Mouse (Mus musculus) heart, embryonic 13.5 days (tissue): ENCODE data around the gene Atp5j2. TPM values are rescaled to one million over a fixed set of nuclear protein-coding genes. Genes with fewer than 3 reads are reported as not detected.
A peak's percentile ranks its signal among the peaks of the same experiment; 100 is the strongest.

Experiments
- ATAC-seq: fragments of 200-750 bp; cut with Nextera tagmentation; 2 replicates; pipeline ENCODE4 v1.8.0; 2017; ENCODE audit warnings: moderate TSS enrichment; ENCODE audit not compliant: insufficient number of reproducible peaks, low FRiP score, low TSS enrichment; ENCODE audit errors: extremely low read depth
- H3K27ac ChIP-seq: fragments of 300-500 bp; sonication (generic); replicated peaks from 2 replicates; pipeline ENCODE4 v1.5.1; 2015; ENCODE audit warnings: moderate library complexity, mild to moderate bottlenecking, inconsistent platforms
- H3K27me3 ChIP-seq: fragments of 300-500 bp; sonication (generic); replicated peaks from 2 replicates; pipeline ENCODE4 v1.6.1; 2015; ENCODE audit warnings: mild to moderate bottlenecking, inconsistent platforms
- H3K36me3 ChIP-seq: fragments of 300-500 bp; sonication (generic); 2 replicates; pipeline ENCODE4 v1.6.1; 2015; ENCODE audit warnings: mild to moderate bottlenecking, inconsistent platforms
- H3K4me1 ChIP-seq: fragments of 300-500 bp; sonication (generic); 2 replicates; pipeline ENCODE4 v1.6.1; 2015; ENCODE audit warnings: inconsistent platforms
- H3K4me2 ChIP-seq: fragments of 300-500 bp; sonication (generic); 2 replicates; pipeline ENCODE4 v1.6.1; 2015; ENCODE audit warnings: inconsistent platforms, mild to moderate bottlenecking, moderate library complexity
- H3K4me3 ChIP-seq: fragments of 300-500 bp; sonication (generic); 2 replicates; pipeline ENCODE4 v1.5.1; 2015; ENCODE audit warnings: moderate library complexity, mild to moderate bottlenecking, inconsistent platforms
- H3K9ac ChIP-seq: fragments of 300-500 bp; sonication (generic); 2 replicates; pipeline ENCODE4 v1.6.1; 2015; ENCODE audit warnings: inconsistent platforms, mild to moderate bottlenecking, moderate library complexity
- H3K9me3 ChIP-seq: fragments of 300-500 bp; sonication (generic); 2 replicates; pipeline ENCODE4 v1.6.1; 2016; ENCODE audit warnings: inconsistent platforms
- WGBS: fragments of 180-500 bp; shearing (Covaris S2); methylation state at CpG from one replicate; pipeline ENCODE4 v1.1.7; 2015; ENCODE audit warnings: mixed read lengths; 5-methylcytosine and 5-hydroxymethylcytosine counted together
- polyA plus RNA-seq: library from polyadenylated mRNA; unstranded; fragments of >200 nt; fragmentation: Nextera tagmentation; extraction: Ambion mirVana; gene quantifications from 2 replicates; pipeline ENCODE4 v1.2.1, GENCODE M21; 2015

Atp5j2 gene
- polyA plus RNA-seq, 1 experiment from 2014 or later, result 1,195 TPM

DNA sequence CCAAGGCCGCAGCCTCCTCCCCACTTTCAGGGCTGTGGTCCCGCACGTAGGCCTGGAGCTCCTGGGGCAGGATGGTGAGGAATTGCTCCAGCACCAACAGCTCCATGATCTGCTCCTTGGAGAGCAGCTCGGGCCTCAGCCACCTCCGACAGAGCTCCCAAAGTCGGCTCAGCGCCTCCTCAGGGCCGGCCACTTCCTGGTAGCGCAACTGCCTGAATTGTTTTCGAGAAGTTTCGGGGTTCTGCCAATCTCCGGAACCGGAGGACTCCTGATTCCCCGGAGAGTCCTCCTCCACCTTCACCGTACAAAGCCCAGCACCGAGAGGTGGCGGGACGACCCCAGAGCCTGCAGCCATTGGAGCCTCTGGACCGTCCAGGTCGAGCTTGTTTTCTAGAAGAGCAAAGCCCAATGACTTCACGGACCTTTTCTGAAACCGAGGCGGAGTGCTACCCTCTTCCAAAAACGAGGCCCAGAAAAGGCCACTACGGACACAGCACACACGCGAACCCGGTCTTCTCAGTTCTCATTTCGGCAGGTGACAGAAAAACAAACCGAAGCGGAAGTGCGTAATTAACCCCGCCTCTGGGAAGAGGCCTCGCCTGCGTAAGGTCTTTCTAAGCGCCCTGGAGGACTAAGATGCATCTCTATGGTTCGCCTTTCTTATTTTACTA lies 9.6 kb upstream of the Atp5j2 start, which contains the start of gene Zkscan14:
Zkscan14 (minus strand) TSS at position 548 of the 671 bp plus-strand sequence.
- H3K4me3 ChIP-seq, result peak within 1 kb of the TSS; percentile 61
- H3K4me2 ChIP-seq, result peak within 1 kb of the TSS; percentile 78
- WGBS, result 1% methylated on average over 37 of the region's 37 CpGs
- H3K9ac ChIP-seq, result peak within 1 kb of the TSS; percentile 87
- H3K36me3 ChIP-seq, result peaks cover 19% of the 10 kb centered on the region
- ATAC-seq, result peak; percentile 45; the same call in 1 of the 2 replicates
- H3K27ac ChIP-seq, result peak within 1 kb of the TSS; percentile 54
- peaks cover 29% of the 10 kb centered on the region for H3K4me1 ChIP-seq
- no peaks in the 10 kb centered on the region for H3K9me3 ChIP-seq
- H3K27me3 ChIP-seq, result no peaks in the 10 kb centered on the region

DNA sequence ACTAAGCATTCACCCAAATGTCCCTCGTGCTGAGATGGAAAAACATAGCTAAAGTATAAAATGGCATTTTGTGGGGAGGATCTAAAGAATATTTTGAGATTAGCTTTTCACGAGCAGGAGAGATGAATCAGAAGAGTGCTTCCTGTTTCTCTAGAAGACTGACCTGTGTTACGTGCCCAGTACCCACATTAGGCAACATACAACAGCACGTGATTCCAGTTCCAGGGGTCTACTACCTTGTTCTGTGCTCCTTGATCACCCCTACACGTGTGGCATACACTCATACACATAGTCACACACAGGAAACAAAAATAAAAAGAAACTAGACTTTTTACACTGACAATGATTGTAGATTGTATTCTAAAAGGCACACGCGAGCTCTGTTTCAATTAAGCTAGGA lies 8.5 kb upstream of the Atp5j2 start:
- ATAC-seq, result no peak
- Histone ChIP-seq H3K4me3 (peak overlapping the region; percentile 61), H3K4me2 (peak overlapping the region; percentile 78), H3K4me1 (peaks cover 18% of the 10 kb centered on the region), H3K9ac (peak overlapping the region; percentile 87; the same call in 1 of the 2 replicates), H3K27ac (no peak overlapping the region), H3K9me3 (no peaks in the 10 kb centered on the region), H3K27me3 (no peaks in the 10 kb centered on the region), H3K36me3 (peaks cover 29% of the 10 kb centered on the region)
- 76% methylated on average over 7 of the region's 7 CpGs for WGBS

DNA sequence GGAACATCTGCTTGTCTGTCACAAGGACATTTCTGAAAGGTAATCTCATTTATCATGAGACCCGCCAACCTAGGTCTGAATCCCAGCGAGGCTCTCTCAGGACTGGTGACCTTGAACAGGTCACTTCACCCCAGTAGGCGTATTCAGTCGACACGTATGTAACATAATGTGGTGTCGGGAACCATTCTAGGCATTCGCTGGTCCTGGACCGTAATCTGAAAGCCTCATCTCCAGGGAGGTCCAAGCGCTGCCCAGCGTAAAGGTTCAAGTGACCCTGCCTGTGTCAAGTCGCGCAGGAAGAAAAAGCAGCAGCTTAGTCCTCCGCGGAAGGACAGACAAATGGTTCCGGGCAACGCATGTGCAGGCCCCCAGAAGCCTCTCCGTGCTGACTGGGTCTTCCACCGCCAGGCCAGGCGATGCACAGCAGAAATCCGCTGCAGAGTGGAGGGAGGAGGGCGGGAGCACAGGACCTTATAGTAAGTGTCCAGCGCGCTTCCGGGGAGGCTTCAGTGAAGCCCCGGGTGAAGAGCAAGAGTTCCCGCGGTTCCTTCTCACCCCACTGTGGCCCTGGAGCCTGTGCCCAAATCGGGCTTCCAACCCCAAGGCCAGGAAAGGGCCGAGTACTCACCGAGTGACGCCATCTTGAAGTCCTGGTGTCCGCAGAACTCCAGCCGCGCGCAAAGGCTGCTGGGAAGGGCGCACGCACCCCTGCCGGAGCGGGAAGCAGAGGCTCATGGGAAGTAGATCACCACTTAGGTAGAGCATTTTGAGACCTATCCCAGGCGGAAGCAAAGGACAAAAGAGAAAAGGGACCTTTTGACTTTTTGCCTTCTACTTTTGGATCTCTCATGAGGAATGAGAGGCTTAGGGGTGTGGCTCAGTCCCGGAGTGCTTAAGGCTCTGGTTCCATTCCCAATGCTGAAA lies 725 bp downstream of the Atp5j2 start:
- ATAC-seq, result peak; percentile 80; the same call in 1 of the 2 replicates
- Histone ChIP-seq H3K9ac (peak overlapping the region; percentile 89), H3K9me3 (no peaks in the 10 kb centered on the region), H3K4me1 (peaks cover 32% of the 10 kb centered on the region), H3K27me3 (no peaks in the 10 kb centered on the region), H3K27ac (peak overlapping the region; percentile 91), H3K4me2 (peak overlapping the region; percentile 86), H3K4me3 (peak overlapping the region; percentile 83), H3K36me3 (peaks cover 60% of the 10 kb centered on the region)
- WGBS, result under 1% methylated on average over 41 of the region's 41 CpGs

DNA sequence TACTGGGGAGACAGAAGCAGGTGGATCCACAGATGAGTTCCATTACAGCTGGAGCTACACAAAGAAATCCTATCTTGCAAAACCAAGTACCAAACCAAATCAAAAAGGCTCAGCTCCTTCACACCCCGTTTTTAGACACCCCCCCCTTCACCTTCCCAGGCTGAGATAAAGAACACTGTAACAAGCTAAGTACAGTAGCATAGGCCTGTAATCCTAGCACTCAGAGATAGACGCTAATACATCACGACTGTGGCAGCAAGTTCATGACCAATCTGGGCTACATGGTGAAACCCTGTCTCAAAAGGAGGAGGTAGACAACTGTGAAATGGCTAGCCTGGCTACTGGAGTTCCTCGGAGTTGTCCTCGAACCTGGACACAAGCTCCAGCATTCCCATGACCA lies 1.5 kb downstream of the Atp5j2 start:
- peak overlapping the region; percentile 89 for H3K9ac ChIP-seq
- 21% methylated on average over 5 of the region's 5 CpGs for WGBS
- peak overlapping the region; percentile 86 for H3K4me2 ChIP-seq
- H3K27ac ChIP-seq, result peak overlapping the region; percentile 91
- no peaks in the 10 kb centered on the region for H3K27me3 ChIP-seq
- H3K4me1 ChIP-seq, result peaks cover 32% of the 10 kb centered on the region
- H3K4me3 ChIP-seq, result peak overlapping the region; percentile 83
- peaks cover 60% of the 10 kb centered on the region for H3K36me3 ChIP-seq
- no peaks in the 10 kb centered on the region for H3K9me3 ChIP-seq
- ATAC-seq, result no peak

DNA sequence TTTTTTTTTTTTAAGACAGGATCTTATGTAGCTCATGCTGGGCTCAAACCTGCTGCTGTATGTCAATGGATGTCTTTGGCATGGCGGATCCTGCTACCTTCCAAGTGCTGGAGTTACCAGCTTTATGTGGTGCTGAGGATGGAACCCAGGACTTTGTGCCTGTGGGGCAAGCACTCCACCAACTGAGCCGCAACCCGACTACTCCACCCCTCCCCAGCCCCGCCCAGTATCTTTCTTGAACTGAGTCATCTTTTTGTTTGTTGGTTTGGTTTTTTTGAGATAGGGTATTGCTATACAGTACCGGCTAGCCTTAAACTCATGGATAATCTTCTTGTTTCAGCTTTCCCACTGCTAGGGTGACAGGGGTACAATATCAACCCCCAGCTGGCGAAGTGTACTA lies 2.4 kb downstream of the Atp5j2 start:
- Histone ChIP-seq H3K4me2 (peak overlapping the region; percentile 86), H3K27me3 (no peaks in the 10 kb centered on the region), H3K36me3 (peaks cover 60% of the 10 kb centered on the region), H3K9me3 (no peaks in the 10 kb centered on the region), H3K9ac (peak overlapping the region; percentile 89), H3K4me3 (peak overlapping the region; percentile 83), H3K27ac (no peak overlapping the region), H3K4me1 (peaks cover 32% of the 10 kb centered on the region)
- no peak for ATAC-seq
- 84% methylated on average over 6 of the region's 6 CpGs for WGBS

DNA sequence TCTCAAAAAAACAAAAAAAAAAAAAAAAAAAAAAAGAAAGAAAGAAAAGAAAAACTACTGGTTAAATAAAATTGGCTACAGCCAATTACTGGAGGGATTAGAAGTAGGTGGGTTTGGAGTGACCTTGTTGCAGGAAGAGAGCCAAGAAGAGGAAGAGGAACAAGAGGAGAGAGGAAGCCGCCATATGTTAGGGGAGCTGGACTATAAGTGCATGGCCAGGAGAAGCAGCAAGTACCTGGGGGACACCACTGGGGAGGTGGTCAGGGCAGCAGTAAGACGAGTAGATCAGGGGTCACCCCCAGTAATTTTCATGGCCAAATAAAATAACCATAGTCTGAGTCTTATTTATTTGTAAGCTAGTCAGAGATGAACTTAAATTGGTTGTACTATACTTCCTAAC lies 6.6 kb downstream of the Atp5j2 start:
- Histone ChIP-seq H3K27me3 (no peaks in the 10 kb centered on the region), H3K9me3 (no peaks in the 10 kb centered on the region), H3K9ac (no peak overlapping the region), H3K27ac (no peak overlapping the region), H3K36me3 (peaks cover 93% of the 10 kb centered on the region), H3K4me2 (no peak overlapping the region), H3K4me1 (peaks cover 21% of the 10 kb centered on the region), H3K4me3 (no peak overlapping the region)
- no peak for ATAC-seq
- 87% methylated on average over 2 of the region's 2 CpGs for WGBS

DNA sequence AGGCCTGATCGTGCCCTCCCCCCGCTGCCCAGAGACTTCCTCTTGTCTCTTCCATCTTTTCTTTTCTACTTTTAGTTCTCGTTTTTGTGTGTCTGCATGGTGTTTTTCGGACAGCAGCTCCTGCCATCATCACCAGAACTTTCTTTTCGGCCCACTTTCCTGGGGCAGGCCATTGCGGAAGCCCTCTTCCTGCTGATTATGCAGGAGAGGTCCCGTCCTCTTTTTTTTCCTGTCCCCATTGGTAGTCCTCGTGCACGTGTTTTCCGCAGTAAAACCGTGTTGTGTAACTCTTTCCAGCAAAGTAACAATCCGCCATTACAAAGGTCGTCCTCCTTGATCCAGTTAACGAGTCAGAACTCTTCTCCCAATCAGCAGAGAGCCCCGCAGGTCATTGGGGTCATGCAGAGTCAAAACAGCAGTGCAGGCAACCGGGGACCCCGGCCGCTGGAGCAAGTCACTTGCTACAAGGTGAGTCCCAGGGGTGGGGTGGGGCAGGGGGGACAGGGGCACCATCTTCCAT lies 13.3 kb downstream of the Atp5j2 start:
- H3K4me1 ChIP-seq, result no peaks in the 10 kb centered on the region
- no peaks in the 10 kb centered on the region for H3K9me3 ChIP-seq
- ATAC-seq, result no peak
- no peak overlapping the region for H3K9ac ChIP-seq
- H3K4me2 ChIP-seq, result no peak overlapping the region
- H3K4me3 ChIP-seq, result no peak overlapping the region
- 84% methylated on average over 18 of the region's 18 CpGs for WGBS
- no peaks in the 10 kb centered on the region for H3K27me3 ChIP-seq
- H3K36me3 ChIP-seq, result peaks cover 100% of the 10 kb centered on the region
- no peak overlapping the region for H3K27ac ChIP-seq

DNA sequence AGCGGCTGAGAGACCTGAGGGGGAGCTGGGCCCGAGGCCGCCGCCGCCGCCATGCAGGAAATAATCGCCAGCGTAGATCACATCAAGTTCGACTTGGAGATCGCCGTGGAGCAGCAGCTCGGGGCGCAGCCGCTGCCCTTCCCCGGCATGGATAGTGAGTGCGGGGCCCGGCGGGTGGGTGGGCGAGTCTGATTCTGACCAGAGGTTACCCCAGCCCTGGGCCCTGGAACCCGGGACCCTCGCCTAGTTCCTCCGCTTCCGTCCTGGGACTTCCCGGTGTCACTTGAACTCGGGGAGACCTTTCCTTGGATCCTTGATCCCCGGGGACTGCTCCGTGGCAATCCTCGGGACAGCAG lies 24.6 kb downstream of the Atp5j2 start:
- Histone ChIP-seq H3K4me3 (peak overlapping the region; percentile 98), H3K27me3 (no peaks in the 10 kb centered on the region), H3K36me3 (peaks cover 52% of the 10 kb centered on the region), H3K27ac (peak overlapping the region; percentile 92), H3K9me3 (no peaks in the 10 kb centered on the region), H3K9ac (peak overlapping the region; percentile 99), H3K4me2 (peak overlapping the region; percentile 97), H3K4me1 (peaks cover 41% of the 10 kb centered on the region)
- WGBS, result 1% methylated on average over 27 of the region's 28 CpGs
- ATAC-seq, result no peak

DNA sequence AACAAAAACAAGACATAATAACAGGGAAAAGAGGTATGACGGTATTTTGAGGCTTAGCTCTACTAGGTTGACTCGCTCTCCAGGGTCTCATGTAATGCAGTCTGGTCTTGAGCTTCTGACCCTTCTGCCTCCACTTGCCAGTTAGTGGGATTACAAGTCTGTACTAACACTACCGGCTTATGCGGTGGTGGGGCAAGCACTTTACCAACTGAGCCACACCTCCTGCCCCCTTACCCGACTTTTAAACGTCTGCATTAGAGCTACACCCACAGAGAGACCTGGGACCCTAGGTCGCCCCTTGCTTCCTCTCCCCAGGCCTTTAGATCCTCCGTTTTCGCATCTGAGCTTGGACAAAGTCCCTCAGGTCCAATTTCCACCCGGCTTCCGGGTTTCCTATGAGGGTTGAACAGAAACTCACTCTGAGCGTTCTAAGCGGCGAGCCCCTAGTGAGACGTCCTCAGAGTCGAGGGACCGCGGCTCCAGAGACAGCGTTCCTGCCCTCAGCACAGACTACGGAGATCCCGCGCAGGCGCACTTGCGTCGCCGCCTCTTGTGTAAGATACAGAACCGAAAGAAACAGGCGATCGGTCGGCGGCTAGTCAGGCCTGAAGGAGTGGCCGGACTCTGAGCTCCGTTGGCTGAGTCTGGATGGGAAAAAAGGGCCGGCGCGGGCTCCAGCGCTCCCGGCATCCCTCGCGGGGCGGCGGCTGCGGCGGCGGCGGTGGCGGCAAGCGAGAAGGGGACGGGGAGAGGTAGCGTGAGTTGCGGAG lies 25.1 kb downstream of the Atp5j2 start, which contains the start of the genes Ptcd1 and Cpsf4:
Ptcd1 (minus strand) TSS at position 573 of the 770 bp plus-strand sequence.
Cpsf4 (plus strand) TSS at position 678 of the 770 bp plus-strand sequence.
- H3K9me3 ChIP-seq, result no peaks in the 10 kb centered on the region
- WGBS, result under 1% methylated on average over 51 of the region's 51 CpGs
- peaks cover 41% of the 10 kb centered on the region for H3K4me1 ChIP-seq
- peak within 1 kb of the TSS; percentile 99 for H3K9ac ChIP-seq
- peak within 1 kb of the TSS; percentile 97 for H3K4me2 ChIP-seq
- peak within 1 kb of the TSS; percentile 92 for H3K27ac ChIP-seq
- H3K4me3 ChIP-seq, result peak within 1 kb of the TSS; percentile 98
- H3K27me3 ChIP-seq, result no peaks in the 10 kb centered on the region
- peaks cover 51% of the 10 kb centered on the region for H3K36me3 ChIP-seq
- peak; percentile 90 for ATAC-seq

DNA sequence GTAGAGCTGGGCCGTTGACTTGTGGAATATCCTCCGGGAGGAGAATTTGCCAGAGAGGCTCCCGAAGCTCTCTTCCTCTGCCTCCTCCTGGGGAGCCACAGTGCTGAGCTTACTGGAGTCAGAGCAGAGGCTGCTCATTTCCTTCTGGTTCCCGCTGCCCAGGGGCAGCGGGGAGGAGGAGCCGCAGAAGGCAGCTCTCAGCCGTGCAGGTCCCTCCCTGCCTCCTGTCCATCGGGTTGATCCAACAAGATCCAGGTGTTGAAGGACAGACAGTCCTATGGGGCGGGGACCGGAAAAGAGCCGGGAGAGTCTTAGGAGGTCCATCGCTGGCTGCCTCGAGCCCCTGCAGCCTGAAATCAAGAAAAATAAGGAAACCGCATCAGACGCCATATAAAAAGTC lies 26.7 kb downstream of the Atp5j2 start:
- 86% methylated on average over 15 of the region's 15 CpGs for WGBS
- H3K27ac ChIP-seq, result no peak overlapping the region
- H3K4me1 ChIP-seq, result peaks cover 41% of the 10 kb centered on the region
- H3K9ac ChIP-seq, result peak overlapping the region; percentile 37
- H3K4me2 ChIP-seq, result peak overlapping the region; percentile 97
- H3K36me3 ChIP-seq, result peaks cover 51% of the 10 kb centered on the region
- no peaks in the 10 kb centered on the region for H3K27me3 ChIP-seq
- no peaks in the 10 kb centered on the region for H3K9me3 ChIP-seq
- no peak for ATAC-seq
- H3K4me3 ChIP-seq, result peak overlapping the region; percentile 13; the same call in 1 of the 2 replicates
